Mouse (Mus musculus): ENCODE results near the gene Asb10. TPM values are rescaled to one million over a fixed set of nuclear protein-coding genes. Genes with fewer than 3 reads are reported as not detected.

The Asb10 gene
- polyA plus RNA-seq, 1 experiment from 2014 or later: 0.09 TPM

DNA sequence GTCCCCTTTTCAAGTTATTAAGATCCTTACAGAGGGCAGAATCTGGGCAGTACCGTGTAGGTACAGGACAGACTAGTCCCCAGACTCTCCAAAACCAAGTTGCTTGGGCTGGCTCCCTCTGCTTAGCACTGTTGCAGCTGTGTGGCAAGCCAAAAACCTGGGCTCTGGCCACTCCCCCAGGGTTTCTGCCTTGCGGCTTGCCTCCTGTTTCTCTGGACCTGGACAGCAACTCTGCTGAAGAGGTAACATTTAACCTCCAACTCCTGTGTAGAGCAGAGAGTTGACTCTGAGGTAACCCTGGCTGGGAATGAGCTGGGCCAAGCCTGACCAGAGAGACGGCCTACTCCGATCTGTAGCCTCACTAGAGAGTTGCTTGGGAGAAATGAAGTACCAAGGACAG lies 38.0 kb downstream of the Asb10 start:
- no peak overlapping the region for H3K4me3 ChIP-seq (replicated peaks; ENCODE audit: low read length)
- H3K36me3 ChIP-seq (ENCODE audit: control insufficient read depth, insufficient read depth): peaks cover 20% of the 10 kb centered on the region
- WGBS: 85% methylated on average over 4 of the region's 4 CpGs
- H3K4me1 ChIP-seq (replicated peaks; ENCODE audit: control insufficient read depth, insufficient read depth, low read length): peaks cover 13% of the 10 kb centered on the region
- peaks cover 11% of the 10 kb centered on the region for H3K27me3 ChIP-seq (replicated peaks; ENCODE audit: control insufficient read depth, insufficient read depth, low read length)
- H3K9ac ChIP-seq (replicated peaks; ENCODE audit: low read depth, low read length): no peak overlapping the region
- no peak overlapping the region for H3K27ac ChIP-seq (ENCODE audit: low read length)
- no peak overlapping the region for H3K4me2 ChIP-seq (ENCODE audit: low read length)
- H3K9me3 ChIP-seq (ENCODE audit: control insufficient read depth, low read length): no peaks in the 10 kb centered on the region
- ATAC-seq: no peak

DNA sequence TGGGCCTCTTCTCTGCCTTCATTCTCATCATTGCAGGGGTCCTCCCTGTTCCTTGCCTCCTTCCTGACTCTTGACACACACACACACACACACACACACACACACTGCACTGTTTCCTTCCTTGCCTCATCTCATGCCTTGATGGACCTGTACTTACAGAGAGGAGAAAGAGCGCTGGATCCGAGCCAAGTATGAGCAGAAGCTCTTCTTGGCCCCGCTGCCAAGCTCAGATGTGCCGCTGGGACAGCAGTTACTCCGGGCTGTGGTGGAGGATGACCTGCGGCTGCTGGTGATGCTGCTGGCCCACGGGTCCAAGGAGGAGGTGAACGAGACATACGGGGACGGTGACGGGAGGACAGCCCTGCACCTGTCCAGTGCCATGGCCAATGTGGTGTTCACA lies 39.9 kb downstream of the Asb10 start:
- no peak overlapping the region for H3K9ac ChIP-seq (replicated peaks; ENCODE audit: low read depth, low read length)
- no peaks in the 10 kb centered on the region for H3K9me3 ChIP-seq (ENCODE audit: control insufficient read depth, low read length)
- peaks cover 32% of the 10 kb centered on the region for H3K4me1 ChIP-seq (replicated peaks; ENCODE audit: control insufficient read depth, insufficient read depth, low read length)
- H3K27ac ChIP-seq (ENCODE audit: low read length): no peak overlapping the region
- H3K27me3 ChIP-seq (replicated peaks; ENCODE audit: control insufficient read depth, insufficient read depth, low read length): peaks cover 11% of the 10 kb centered on the region
- no peak overlapping the region for H3K4me2 ChIP-seq (ENCODE audit: low read length)
- H3K36me3 ChIP-seq (ENCODE audit: control insufficient read depth, insufficient read depth): peaks cover 20% of the 10 kb centered on the region
- no peak for ATAC-seq
- H3K4me3 ChIP-seq (replicated peaks; ENCODE audit: low read length): no peak overlapping the region
- WGBS: 57% methylated on average over 11 of the region's 11 CpGs

DNA sequence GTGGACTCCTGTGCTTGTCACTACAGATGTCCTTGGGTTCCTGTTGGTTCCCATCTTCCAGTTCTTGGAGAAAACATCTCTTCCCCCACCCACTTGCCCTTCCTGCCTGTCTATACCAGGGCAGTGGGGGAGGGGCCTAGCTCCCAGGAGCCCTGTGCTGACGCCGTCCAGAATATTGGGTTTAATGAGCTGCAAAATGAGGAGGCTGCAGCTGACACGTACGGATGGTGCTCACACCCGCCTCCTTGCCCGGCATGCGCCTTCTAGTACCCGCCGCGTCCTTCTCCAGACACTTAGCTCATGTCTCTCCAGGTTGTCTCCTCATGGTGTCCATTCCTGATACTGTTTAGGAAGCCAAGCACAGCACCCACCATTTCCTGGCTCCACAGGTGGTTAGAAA lies 41.7 kb downstream of the Asb10 start:
- 48% methylated on average over 10 of the region's 10 CpGs for WGBS
- peaks cover 48% of the 10 kb centered on the region for H3K4me1 ChIP-seq (replicated peaks; ENCODE audit: control insufficient read depth, insufficient read depth, low read length)
- peaks cover 20% of the 10 kb centered on the region for H3K36me3 ChIP-seq (ENCODE audit: control insufficient read depth, insufficient read depth)
- H3K9ac ChIP-seq (replicated peaks; ENCODE audit: low read depth, low read length): no peak overlapping the region
- H3K9me3 ChIP-seq (ENCODE audit: control insufficient read depth, low read length): no peaks in the 10 kb centered on the region
- 0 out of 2 replicates have a peak, but pooled peaks cover 6% of the 10 kb centered on the region for H3K27me3 ChIP-seq (replicated peaks; ENCODE audit: control insufficient read depth, insufficient read depth, low read length)
- H3K27ac ChIP-seq (ENCODE audit: low read length): no peak overlapping the region
- no peak overlapping the region for H3K4me3 ChIP-seq (replicated peaks; ENCODE audit: low read length)
- no peak overlapping the region for H3K4me2 ChIP-seq (ENCODE audit: low read length)
- no peak for ATAC-seq

DNA sequence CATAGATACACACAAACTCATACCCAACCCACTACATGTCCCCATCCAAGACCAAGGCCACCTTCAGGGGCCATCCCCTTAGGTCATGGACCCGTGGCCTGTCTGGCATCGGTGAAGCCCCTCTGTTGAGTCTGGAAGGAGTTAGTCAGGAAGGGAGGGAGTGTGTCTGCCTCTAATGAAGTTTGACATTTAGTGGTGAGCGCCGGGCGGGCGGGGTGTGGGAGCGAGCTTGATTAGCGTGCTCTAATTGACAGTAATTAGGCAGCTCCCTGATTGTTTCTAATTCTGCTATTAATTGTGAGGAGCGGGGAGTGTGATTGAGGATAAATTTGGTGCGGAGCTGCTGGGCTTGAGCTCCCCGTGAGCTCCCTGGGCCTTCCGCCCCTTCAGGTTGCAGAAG lies 43.3 kb downstream of the Asb10 start:
- H3K4me3 ChIP-seq (replicated peaks; ENCODE audit: low read length): no peak overlapping the region
- H3K27me3 ChIP-seq (replicated peaks; ENCODE audit: control insufficient read depth, insufficient read depth, low read length): no peaks in the 10 kb centered on the region
- H3K4me2 ChIP-seq (ENCODE audit: low read length): no peak overlapping the region
- H3K9ac ChIP-seq (replicated peaks; ENCODE audit: low read depth, low read length): no peak overlapping the region
- H3K36me3 ChIP-seq (ENCODE audit: control insufficient read depth, insufficient read depth): peaks cover 22% of the 10 kb centered on the region
- peak; percentile 8; the same call in 1 of the 2 replicates for ATAC-seq
- peaks cover 48% of the 10 kb centered on the region for H3K4me1 ChIP-seq (replicated peaks; ENCODE audit: control insufficient read depth, insufficient read depth, low read length)
- no peak overlapping the region for H3K27ac ChIP-seq (ENCODE audit: low read length)
- WGBS: 14% methylated on average over 12 of the region's 12 CpGs
- no peaks in the 10 kb centered on the region for H3K9me3 ChIP-seq (ENCODE audit: control insufficient read depth, low read length)

DNA sequence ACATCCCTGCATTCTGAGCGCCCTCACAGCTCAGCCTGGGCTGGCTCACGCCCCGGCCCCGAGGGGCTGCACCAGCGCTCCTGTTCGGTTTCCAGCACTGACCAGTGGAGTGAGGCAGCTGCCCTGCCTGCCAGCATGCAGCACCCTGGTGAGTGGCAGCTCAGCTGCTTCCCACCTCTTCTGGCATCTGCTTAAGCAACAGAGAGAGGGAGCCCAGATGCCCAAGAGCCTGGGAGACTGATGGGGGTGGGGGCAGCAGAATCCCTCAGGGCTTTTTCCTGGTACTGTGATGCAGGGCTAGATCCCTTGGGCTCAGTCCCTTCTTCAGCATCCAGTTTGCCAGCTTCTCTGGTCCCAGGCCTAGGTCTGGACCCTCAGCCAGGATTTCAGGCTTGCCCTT lies 44.0 kb downstream of the Asb10 start:
- Histone ChIP-seq H3K36me3 (ENCODE audit: control insufficient read depth, insufficient read depth) (peaks cover 21% of the 10 kb centered on the region), H3K9ac (replicated peaks; ENCODE audit: low read depth, low read length) (no peak overlapping the region)

DNA sequence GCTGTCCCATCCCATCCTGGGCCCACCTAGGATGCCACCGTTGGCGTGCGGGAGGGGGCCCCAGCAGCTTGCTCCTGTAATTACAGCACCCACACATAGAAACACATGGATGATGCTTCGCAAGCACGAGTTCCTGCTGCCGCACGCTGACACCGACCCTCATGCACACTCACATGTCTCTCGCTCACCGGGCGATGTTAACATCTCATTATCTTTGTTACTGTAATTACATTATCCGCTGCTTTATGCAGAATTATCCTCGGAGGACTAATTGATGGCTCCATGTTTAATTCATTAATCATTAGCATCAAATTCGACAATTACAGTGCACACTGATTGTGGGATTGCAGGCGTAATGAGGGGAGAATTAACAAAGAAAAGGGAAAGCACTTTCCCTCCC lies 45.8 kb downstream of the Asb10 start:
- no peaks in the 10 kb centered on the region for H3K27me3 ChIP-seq (replicated peaks; ENCODE audit: control insufficient read depth, insufficient read depth, low read length)
- H3K27ac ChIP-seq (ENCODE audit: low read length): no peak overlapping the region; the same call in 1 of the 2 replicates
- ATAC-seq: peak; percentile 61
- H3K4me2 ChIP-seq (ENCODE audit: low read length): no peak overlapping the region
- no peak overlapping the region; the same call in 1 of the 2 replicates for H3K9ac ChIP-seq (replicated peaks; ENCODE audit: low read depth, low read length)
- no peak overlapping the region for H3K4me3 ChIP-seq (replicated peaks; ENCODE audit: low read length)
- 16% methylated on average over 15 of the region's 15 CpGs for WGBS
- peaks cover 43% of the 10 kb centered on the region for H3K4me1 ChIP-seq (replicated peaks; ENCODE audit: control insufficient read depth, insufficient read depth, low read length)
- H3K9me3 ChIP-seq (ENCODE audit: control insufficient read depth, low read length): no peaks in the 10 kb centered on the region
- H3K36me3 ChIP-seq (ENCODE audit: control insufficient read depth, insufficient read depth): peaks cover 15% of the 10 kb centered on the region

More for the DNA sequence above, 44.0 kb downstream of the Asb10 start:
- WGBS: 53% methylated on average over 6 of the region's 6 CpGs
- Histone ChIP-seq H3K27me3 (replicated peaks; ENCODE audit: control insufficient read depth, insufficient read depth, low read length) (no peaks in the 10 kb centered on the region), H3K4me2 (ENCODE audit: low read length) (no peak overlapping the region), H3K9me3 (ENCODE audit: control insufficient read depth, low read length) (no peaks in the 10 kb centered on the region), H3K27ac (ENCODE audit: low read length) (0 out of 2 replicates have a peak overlapping the region, but pooled peaks have one; percentile 40), H3K4me3 (replicated peaks; ENCODE audit: low read length) (no peak overlapping the region), H3K4me1 (replicated peaks; ENCODE audit: control insufficient read depth, insufficient read depth, low read length) (peaks cover 48% of the 10 kb centered on the region)
- peak; percentile 15 for ATAC-seq

DNA sequence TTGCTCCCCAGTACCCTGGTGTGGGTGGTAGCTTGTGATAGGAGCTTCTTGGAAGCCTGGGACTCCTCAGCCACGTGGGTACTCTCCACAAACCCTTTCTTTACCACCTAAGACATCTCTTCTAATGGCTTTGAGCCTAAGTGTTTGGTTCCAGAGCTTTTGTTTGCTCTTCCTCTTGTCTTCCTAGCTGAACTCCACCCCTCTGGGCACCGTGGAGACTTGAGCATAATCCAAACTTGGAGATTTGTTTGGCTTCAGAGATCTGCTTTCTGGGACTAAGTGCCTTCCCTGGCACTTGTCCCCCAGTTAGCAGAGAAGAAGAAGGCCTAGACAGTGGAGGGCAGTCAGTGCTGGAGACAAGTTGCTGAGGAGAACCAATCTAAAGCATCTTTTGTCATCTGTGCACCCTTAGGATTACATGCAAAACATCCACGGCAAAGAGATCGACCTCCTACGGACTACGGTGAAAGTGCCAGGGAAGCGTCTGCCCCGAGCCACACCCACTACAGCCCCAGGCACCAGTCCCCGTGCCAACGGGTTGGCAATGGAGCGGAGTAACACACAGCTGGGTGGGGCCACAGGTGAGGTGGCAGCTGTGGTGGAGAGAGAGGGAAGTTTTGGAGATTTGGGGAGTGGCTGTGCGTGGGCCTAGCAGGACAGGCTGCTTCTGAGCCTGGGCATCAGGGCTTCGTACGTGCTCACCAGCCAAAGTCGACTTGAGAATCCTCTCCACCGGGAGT lies 48.1 kb downstream of the Asb10 start:
- no peaks in the 10 kb centered on the region for H3K27me3 ChIP-seq (replicated peaks; ENCODE audit: control insufficient read depth, insufficient read depth, low read length)
- H3K9me3 ChIP-seq (ENCODE audit: control insufficient read depth, low read length): no peaks in the 10 kb centered on the region
- H3K9ac ChIP-seq (replicated peaks; ENCODE audit: low read depth, low read length): no peak overlapping the region
- peaks cover 21% of the 10 kb centered on the region for H3K36me3 ChIP-seq (ENCODE audit: control insufficient read depth, insufficient read depth)
- no peak for ATAC-seq
- no peak overlapping the region for H3K4me2 ChIP-seq (ENCODE audit: low read length)
- 84% methylated on average over 16 of the region's 16 CpGs for WGBS
- no peak overlapping the region for H3K4me3 ChIP-seq (replicated peaks; ENCODE audit: low read length)
- H3K27ac ChIP-seq (ENCODE audit: low read length): no peak overlapping the region
- H3K4me1 ChIP-seq (replicated peaks; ENCODE audit: control insufficient read depth, insufficient read depth, low read length): peaks cover 37% of the 10 kb centered on the region

DNA sequence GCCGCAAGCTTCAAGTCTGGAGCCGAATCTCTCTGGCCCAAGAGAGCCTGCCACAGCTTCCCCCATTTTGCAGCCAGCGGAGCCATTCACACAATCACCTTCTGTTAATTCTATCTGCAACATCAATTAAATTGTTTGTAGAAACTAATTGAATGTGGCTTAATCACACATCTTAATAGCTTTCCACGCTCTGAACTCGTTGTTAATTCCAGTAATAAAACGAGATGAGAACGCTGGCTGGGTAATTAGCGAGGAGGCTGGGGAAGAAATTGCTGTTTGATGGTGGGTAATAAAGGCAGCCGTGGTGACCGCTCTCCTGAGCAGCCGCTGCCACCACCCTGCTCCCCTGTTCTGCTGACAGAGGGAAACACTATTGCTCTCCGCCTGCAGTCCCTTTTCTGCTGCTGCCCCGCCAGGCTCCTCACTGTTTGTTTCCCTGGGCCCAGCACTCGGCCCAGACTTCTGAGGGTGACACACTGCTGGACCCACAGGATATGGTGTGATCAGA lies 50.3 kb downstream of the Asb10 start:
- H3K9ac ChIP-seq (replicated peaks; ENCODE audit: low read depth, low read length): no peak overlapping the region
- H3K9me3 ChIP-seq (ENCODE audit: control insufficient read depth, low read length): no peaks in the 10 kb centered on the region
- H3K27me3 ChIP-seq (replicated peaks; ENCODE audit: control insufficient read depth, insufficient read depth, low read length): no peaks in the 10 kb centered on the region
- no peak overlapping the region for H3K4me3 ChIP-seq (replicated peaks; ENCODE audit: low read length)
- H3K4me1 ChIP-seq (replicated peaks; ENCODE audit: control insufficient read depth, insufficient read depth, low read length): peaks cover 23% of the 10 kb centered on the region
- WGBS: 28% methylated on average over 14 of the region's 14 CpGs
- ATAC-seq: no peak
- no peak overlapping the region for H3K27ac ChIP-seq (ENCODE audit: low read length)
- H3K36me3 ChIP-seq (ENCODE audit: control insufficient read depth, insufficient read depth): peaks cover 22% of the 10 kb centered on the region
- no peak overlapping the region for H3K4me2 ChIP-seq (ENCODE audit: low read length)

DNA sequence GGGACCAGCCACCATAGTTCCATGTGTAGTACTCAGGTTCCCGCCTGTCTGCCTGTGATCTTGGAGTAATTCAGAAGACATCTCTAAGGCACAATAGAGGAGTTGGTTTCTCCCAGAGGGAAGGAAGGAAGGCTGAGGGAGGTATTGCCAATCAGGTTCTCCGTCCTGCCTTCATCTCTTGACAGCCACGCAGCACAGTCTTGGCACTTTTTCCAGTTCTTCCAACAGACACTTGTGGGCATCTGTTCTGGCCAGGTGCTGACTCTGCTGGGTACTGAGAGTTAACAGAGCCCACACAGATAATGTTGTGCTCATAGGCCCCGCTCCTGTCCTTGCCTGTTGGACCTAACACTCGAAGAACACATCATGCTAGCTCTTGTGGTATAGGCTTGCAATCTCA lies 54.0 kb downstream of the Asb10 start:
- Histone ChIP-seq H3K27me3 (replicated peaks; ENCODE audit: control insufficient read depth, insufficient read depth, low read length) (no peaks in the 10 kb centered on the region), H3K9ac (replicated peaks; ENCODE audit: low read depth, low read length) (no peak overlapping the region), H3K27ac (ENCODE audit: low read length) (no peak overlapping the region), H3K36me3 (ENCODE audit: control insufficient read depth, insufficient read depth) (peaks cover 20% of the 10 kb centered on the region), H3K4me1 (replicated peaks; ENCODE audit: control insufficient read depth, insufficient read depth, low read length) (peaks cover 23% of the 10 kb centered on the region), H3K4me3 (replicated peaks; ENCODE audit: low read length) (no peak overlapping the region), H3K4me2 (ENCODE audit: low read length) (no peak overlapping the region), H3K9me3 (ENCODE audit: control insufficient read depth, low read length) (no peaks in the 10 kb centered on the region)
- WGBS: 84% methylated on average over 5 of the region's 5 CpGs
- ATAC-seq: no peak

Measured in forebrain, embryonic 16.5 days (tissue).